Mouse (Mus musculus): ENCODE measurements around the gene Insm2. TPM values are rescaled to one million over a fixed set of nuclear protein-coding genes. Genes with fewer than 3 reads are reported as not detected.
A peak's percentile ranks its signal among the peaks of the same experiment; 100 is the strongest.

The Insm2 gene
- total and polyA plus RNA-seq, 2 experiments: not detected

DNA sequence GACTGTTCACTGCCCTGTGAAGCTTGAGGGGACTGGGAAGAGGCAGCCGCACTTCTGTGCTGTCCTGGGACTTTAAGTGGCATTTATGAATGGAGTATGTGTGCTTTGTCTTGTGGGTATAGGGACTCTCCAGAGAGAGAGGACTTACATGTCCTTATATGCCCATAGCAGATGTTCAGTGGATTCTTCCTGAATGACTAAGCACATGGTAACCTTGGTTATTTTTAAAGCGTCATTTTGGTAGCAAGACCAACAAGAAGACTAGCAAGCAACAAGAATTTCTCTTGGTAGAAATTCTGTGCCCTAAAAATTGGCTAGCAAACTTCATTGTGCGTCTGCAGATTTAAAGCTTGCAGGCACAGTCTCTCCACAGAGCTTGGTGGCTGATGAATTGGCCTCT lies 35.5 kb upstream of the Insm2 start:
- no peak overlapping the region for H3K4me3 ChIP-seq (ENCODE audit: insufficient read depth, low read depth, low read length)
- H3K4me1 ChIP-seq (ENCODE audit: control insufficient read depth, insufficient read depth, low read length): no peaks in the 10 kb centered on the region
- WGBS: 95% methylated on average over 3 of the region's 3 CpGs
- no peak overlapping the region for H3K9ac ChIP-seq (ENCODE audit: low read depth, low read length)
- no peak for TF ChIP-seq POLR2A (IDR thresholded peaks at IDR 0.05; ENCODE audit: extremely low read depth, insufficient read depth, low read length)
- TF ChIP-seq CTCF (IDR thresholded peaks at IDR 0.05; ENCODE audit: low read depth, low read length): no peak
- 0 out of 2 replicates have a peak, but pooled peaks cover 2% of the 10 kb centered on the region for H3K27me3 ChIP-seq (ENCODE audit: control insufficient read depth, insufficient read depth, low read length)
- H3K79me2 ChIP-seq (ENCODE audit: control insufficient read depth, insufficient read depth, low read length): no peaks in the 10 kb centered on the region
- DNase-seq (ENCODE audit: extremely low read depth, low read depth, low spot score): no peak
- H3K36me3 ChIP-seq (ENCODE audit: control insufficient read depth, insufficient read depth, low read length): no peaks in the 10 kb centered on the region
- no peak overlapping the region for H3K27ac ChIP-seq (replicated peaks; ENCODE audit: insufficient read depth, low read depth, low read length)

DNA sequence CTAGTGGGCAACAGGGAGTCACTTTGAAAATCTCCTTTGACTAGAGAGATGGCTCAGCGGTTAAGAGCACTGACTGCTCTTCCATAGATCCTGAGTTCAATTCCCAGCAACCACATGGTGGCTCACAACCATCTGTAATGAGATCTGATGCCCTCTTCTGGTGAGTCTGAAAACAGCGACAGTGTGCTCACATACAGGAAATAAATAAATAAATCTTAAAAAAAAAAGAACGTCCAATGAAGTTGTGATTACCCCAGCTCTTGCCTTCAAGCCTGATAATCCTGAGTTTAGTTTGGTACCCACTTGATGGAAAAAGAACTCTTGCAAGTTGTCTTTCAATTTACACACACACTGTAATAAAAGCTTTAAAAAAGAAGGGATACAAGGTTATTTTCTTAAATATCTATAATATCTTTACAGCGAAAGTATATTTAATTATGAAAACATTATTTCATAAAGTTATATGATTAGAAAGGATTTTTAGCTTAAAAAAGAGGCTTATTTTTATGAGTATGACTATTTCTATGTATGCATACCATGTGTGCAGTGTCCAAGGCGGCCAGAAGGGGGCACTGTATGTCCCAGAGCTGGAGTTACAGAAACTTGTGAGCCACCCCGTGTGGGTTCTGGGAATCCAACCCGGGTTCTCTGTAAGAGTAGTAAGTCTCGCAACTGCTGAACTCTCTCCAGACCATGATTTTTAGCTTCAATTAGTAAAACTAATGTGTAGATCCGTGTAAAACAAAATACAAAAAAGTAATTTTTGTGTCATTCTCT lies 34.9 kb upstream of the Insm2 start:
- DNase-seq (ENCODE audit: extremely low read depth, low read depth, low spot score): no peak
- Histone ChIP-seq H3K4me1 (ENCODE audit: control insufficient read depth, insufficient read depth, low read length) (no peaks in the 10 kb centered on the region), H3K79me2 (ENCODE audit: control insufficient read depth, insufficient read depth, low read length) (no peaks in the 10 kb centered on the region), H3K36me3 (ENCODE audit: control insufficient read depth, insufficient read depth, low read length) (no peaks in the 10 kb centered on the region), H3K4me3 (ENCODE audit: insufficient read depth, low read depth, low read length) (no peak overlapping the region), H3K9ac (ENCODE audit: low read depth, low read length) (no peak overlapping the region), H3K27me3 (ENCODE audit: control insufficient read depth, insufficient read depth, low read length) (0 out of 2 replicates have a peak, but pooled peaks cover 2% of the 10 kb centered on the region), H3K27ac (replicated peaks; ENCODE audit: insufficient read depth, low read depth, low read length) (no peak overlapping the region)
- 84% methylated on average over 9 of the region's 9 CpGs for WGBS
- TF ChIP-seq CTCF (IDR thresholded peaks at IDR 0.05; ENCODE audit: low read depth, low read length): no peak
- no peak for TF ChIP-seq POLR2A (IDR thresholded peaks at IDR 0.05; ENCODE audit: extremely low read depth, insufficient read depth, low read length)

DNA sequence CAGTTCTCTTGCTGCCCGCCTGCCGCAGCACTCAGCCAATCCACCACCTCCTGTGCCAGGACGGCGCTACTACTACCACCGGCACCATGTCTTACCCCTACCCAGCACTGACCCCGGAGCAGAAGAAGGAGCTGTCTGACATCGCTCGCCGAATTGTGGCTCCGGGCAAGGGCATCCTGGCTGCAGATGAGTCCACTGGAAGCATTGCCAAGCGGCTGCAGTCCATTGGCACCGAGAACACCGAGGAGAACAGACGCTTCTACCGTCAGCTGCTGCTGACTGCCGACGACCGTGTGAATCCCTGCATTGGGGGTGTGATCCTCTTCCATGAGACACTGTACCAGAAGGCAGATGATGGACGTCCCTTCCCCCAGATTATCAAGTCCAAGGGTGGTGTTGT lies 34.0 kb upstream of the Insm2 start, which contains the start of gene Aldoart2:
TSS of gene Aldoart2 (plus strand) at position 34 of the 400 bp plus-strand sequence.
- H3K36me3 ChIP-seq (ENCODE audit: control insufficient read depth, insufficient read depth, low read length): no peaks in the 10 kb centered on the region
- WGBS: 94% methylated on average over 19 of the region's 19 CpGs
- H3K79me2 ChIP-seq (ENCODE audit: control insufficient read depth, insufficient read depth, low read length): no peaks in the 10 kb centered on the region
- H3K4me3 ChIP-seq (ENCODE audit: insufficient read depth, low read depth, low read length): no peak within 1 kb of the TSS
- TF ChIP-seq CTCF (IDR thresholded peaks at IDR 0.05; ENCODE audit: low read depth, low read length): 0 out of 2 replicates have a peak, but pooled peaks have one; percentile 0
- no peak for TF ChIP-seq POLR2A (IDR thresholded peaks at IDR 0.05; ENCODE audit: extremely low read depth, insufficient read depth, low read length)
- DNase-seq (ENCODE audit: extremely low read depth, low read depth, low spot score): no peak
- no peak within 1 kb of the TSS for H3K27ac ChIP-seq (replicated peaks; ENCODE audit: insufficient read depth, low read depth, low read length)
- H3K27me3 ChIP-seq (ENCODE audit: control insufficient read depth, insufficient read depth, low read length): 0 out of 2 replicates have a peak, but pooled peaks cover 2% of the 10 kb centered on the region
- H3K9ac ChIP-seq (ENCODE audit: low read depth, low read length): no peak within 1 kb of the TSS
- no peaks in the 10 kb centered on the region for H3K4me1 ChIP-seq (ENCODE audit: control insufficient read depth, insufficient read depth, low read length)

DNA sequence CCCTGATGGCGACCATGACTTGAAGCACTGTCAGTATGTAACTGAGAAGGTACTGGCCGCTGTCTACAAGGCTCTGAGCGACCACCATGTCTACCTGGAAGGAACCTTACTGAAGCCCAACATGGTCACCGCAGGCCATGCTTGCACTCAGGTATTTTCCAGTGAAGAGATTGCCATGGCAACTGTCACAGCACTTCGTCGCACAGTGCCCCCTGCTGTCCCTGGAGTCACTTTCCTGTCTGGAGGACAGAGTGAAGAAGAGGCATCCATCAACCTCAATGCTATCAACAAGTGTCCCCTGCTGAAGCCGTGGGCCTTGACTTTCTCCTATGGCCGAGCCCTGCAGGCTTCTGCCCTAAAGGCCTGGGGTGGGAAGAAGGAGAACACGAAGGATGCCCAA lies 33.4 kb upstream of the Insm2 start:
- Histone ChIP-seq H3K79me2 (ENCODE audit: control insufficient read depth, insufficient read depth, low read length) (no peaks in the 10 kb centered on the region), H3K4me3 (ENCODE audit: insufficient read depth, low read depth, low read length) (no peak overlapping the region), H3K9ac (ENCODE audit: low read depth, low read length) (no peak overlapping the region), H3K36me3 (ENCODE audit: control insufficient read depth, insufficient read depth, low read length) (no peaks in the 10 kb centered on the region), H3K27ac (replicated peaks; ENCODE audit: insufficient read depth, low read depth, low read length) (no peak overlapping the region), H3K27me3 (ENCODE audit: control insufficient read depth, insufficient read depth, low read length) (0 out of 2 replicates have a peak, but pooled peaks cover 2% of the 10 kb centered on the region), H3K4me1 (ENCODE audit: control insufficient read depth, insufficient read depth, low read length) (no peaks in the 10 kb centered on the region)
- 0 out of 2 replicates have a peak, but pooled peaks have one; percentile 5 for TF ChIP-seq CTCF (IDR thresholded peaks at IDR 0.05; ENCODE audit: low read depth, low read length)
- no peak for TF ChIP-seq POLR2A (IDR thresholded peaks at IDR 0.05; ENCODE audit: extremely low read depth, insufficient read depth, low read length)
- no peak for DNase-seq (ENCODE audit: extremely low read depth, low read depth, low spot score)
- 82% methylated on average over 9 of the region's 9 CpGs for WGBS

DNA sequence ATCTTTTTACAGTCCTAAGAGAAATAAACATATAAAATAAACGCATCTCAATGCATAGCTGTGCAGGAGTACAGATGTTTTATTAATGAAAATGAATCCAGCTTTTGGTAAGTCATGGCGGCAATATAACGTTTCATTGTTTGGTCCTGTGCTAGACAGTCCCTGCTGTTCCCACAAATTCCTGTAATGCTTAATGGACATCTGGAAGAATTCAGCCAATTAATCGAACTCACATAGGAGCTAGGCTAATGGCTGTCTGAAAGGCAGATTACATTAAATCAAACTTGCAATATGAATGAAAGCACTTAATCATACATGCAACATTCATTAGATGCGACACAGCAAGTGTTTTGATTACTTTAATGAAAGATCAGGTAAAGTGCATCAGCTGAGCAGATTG lies 32.4 kb upstream of the Insm2 start:
- Histone ChIP-seq H3K27me3 (ENCODE audit: control insufficient read depth, insufficient read depth, low read length) (0 out of 2 replicates have a peak, but pooled peaks cover 2% of the 10 kb centered on the region), H3K4me1 (ENCODE audit: control insufficient read depth, insufficient read depth, low read length) (no peaks in the 10 kb centered on the region), H3K4me3 (ENCODE audit: insufficient read depth, low read depth, low read length) (no peak overlapping the region), H3K9ac (ENCODE audit: low read depth, low read length) (no peak overlapping the region), H3K27ac (replicated peaks; ENCODE audit: insufficient read depth, low read depth, low read length) (no peak overlapping the region), H3K79me2 (ENCODE audit: control insufficient read depth, insufficient read depth, low read length) (no peaks in the 10 kb centered on the region), H3K36me3 (ENCODE audit: control insufficient read depth, insufficient read depth, low read length) (no peaks in the 10 kb centered on the region)
- no peak for TF ChIP-seq POLR2A (IDR thresholded peaks at IDR 0.05; ENCODE audit: extremely low read depth, insufficient read depth, low read length)
- 83% methylated on average over 5 of the region's 5 CpGs for WGBS
- no peak for DNase-seq (ENCODE audit: extremely low read depth, low read depth, low spot score)

DNA sequence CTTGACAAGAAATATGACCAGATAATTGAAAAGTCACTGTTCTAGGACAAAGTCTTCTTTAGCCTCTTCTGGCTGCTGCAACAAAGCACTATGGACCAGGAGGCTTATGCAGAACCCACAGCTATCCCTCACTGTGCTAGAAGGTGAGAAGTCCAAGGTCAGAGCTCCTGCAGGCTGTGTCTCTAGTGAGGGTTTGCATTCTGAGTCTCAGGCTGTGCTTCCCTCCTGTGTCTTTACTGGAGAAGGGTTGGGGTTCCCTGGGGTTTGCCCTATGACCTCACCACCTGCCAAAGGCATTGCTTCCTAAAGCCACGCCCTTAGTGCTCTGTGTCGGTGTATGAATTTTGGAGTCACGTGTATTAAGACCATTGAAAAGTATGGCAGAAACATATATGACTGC lies 30.8 kb upstream of the Insm2 start:
- H3K9ac ChIP-seq (ENCODE audit: low read depth, low read length): no peak overlapping the region
- H3K27ac ChIP-seq (replicated peaks; ENCODE audit: insufficient read depth, low read depth, low read length): no peak overlapping the region
- H3K36me3 ChIP-seq (ENCODE audit: control insufficient read depth, insufficient read depth, low read length): no peaks in the 10 kb centered on the region
- no peaks in the 10 kb centered on the region for H3K4me1 ChIP-seq (ENCODE audit: control insufficient read depth, insufficient read depth, low read length)
- H3K4me3 ChIP-seq (ENCODE audit: insufficient read depth, low read depth, low read length): no peak overlapping the region
- TF ChIP-seq CTCF (IDR thresholded peaks at IDR 0.05; ENCODE audit: low read depth, low read length) (no peak), POLR2A (IDR thresholded peaks at IDR 0.05; ENCODE audit: extremely low read depth, insufficient read depth, low read length) (no peak)
- DNase-seq (ENCODE audit: extremely low read depth, low read depth, low spot score): no peak
- no peaks in the 10 kb centered on the region for H3K79me2 ChIP-seq (ENCODE audit: control insufficient read depth, insufficient read depth, low read length)
- H3K27me3 ChIP-seq (ENCODE audit: control insufficient read depth, insufficient read depth, low read length): 0 out of 2 replicates have a peak, but pooled peaks cover 2% of the 10 kb centered on the region
- 75% methylated on average over 3 of the region's 3 CpGs for WGBS

Data from liver, adult 2 months (tissue).